Mouse (Mus musculus) heart, postnatal 0 days (tissue): ENCODE measurements around the gene Ube2f.

Experiments
- CTCF ChIP-seq: IDR thresholded peaks from 2 replicates; pipeline ENCODE4 v1.5.1; 2016; ENCODE audit warnings: antibody characterized with exemption, control low read depth, low read depth
- EP300 ChIP-seq: IDR thresholded peaks from 2 replicates; pipeline ENCODE4 v1.6.1; 2016; ENCODE audit warnings: antibody characterized with exemption, low read depth

DNA sequence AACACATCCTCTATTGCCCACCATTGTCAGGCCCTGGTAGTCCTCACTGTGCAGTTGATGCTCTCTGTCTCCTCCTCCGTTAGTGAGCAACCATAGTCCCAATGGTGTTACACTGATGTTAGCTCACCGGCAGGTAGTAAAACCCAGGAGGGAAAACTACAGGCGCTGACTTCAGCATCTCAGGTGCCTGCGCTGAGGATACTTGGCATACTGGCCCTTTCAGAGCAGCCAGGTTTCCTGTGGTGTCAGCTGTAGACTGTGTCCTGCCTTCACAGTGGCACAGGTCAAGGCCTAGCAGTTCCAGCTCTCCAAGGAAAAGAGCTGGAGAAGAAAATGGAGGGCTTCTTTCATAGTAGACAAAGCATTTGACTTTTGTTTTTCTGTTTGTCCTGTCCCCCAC, 26.5 kb downstream of the Ube2f start:
- TF ChIP-seq CTCF (no peak), EP300 (no peak)
